Mouse (Mus musculus): Measurements from ENCODE around the gene Spef1. TPM values are rescaled to one million over a fixed set of nuclear protein-coding genes. Genes with fewer than 3 reads are reported as not detected.

The Spef1 gene
- total RNA-seq, 2 experiments from 2014 or later: 8.5 to 8.9 TPM

DNA sequence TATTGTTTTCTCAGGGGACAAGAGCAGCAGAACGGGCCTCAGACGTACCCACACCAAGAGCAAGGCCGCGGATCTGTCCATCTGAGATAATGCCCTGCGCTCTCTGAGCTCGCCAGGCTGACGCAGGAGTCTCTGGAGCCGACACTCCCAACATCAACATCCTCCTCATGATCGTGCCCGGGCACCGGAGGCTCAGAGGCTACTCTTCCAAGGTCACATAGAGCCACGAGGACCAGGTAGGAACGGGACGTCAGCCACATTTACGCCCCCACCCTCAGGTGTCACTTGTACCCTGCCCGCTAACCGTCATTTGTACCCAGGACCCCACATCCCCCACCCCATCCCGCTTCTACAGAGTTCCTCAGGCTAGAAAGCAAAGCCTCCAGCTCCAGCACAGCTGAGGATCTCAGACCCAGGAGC lies 27.6 kb downstream of the Spef1 start:
- H3K4me3 ChIP-seq: peak overlapping the region; percentile 84
- H3K27ac ChIP-seq: peak overlapping the region; percentile 96
- no peak for TF ChIP-seq CTCF (conservative IDR thresholded peaks at IDR 0.05)
- no peak for DNase-seq (ENCODE audit: low spot score in 2 of 2)

DNA sequence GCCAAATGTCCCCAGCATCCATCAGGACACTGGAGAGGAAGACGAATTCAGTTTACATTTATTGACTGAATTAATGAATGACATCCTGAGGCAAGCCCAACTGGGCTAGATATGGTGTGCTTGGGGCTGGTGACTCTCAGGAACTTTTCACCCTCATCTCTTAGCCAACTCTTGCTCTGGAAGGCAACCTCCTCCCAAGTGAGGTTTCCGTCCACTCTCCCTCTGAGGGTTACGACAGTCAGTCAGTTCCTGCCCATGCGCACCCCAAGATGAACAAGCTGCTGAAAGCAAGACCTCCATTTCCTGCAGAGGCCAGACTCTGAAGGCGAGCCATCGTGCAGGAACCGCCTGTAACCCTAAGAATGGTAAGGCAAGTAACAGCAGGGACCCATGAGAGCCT lies 30.1 kb downstream of the Spef1 start:
- Histone ChIP-seq H3K4me3 (no peak overlapping the region), H3K27ac (no peak overlapping the region)
- DNase-seq (ENCODE audit: low spot score in 2 of 2): no peak
- TF ChIP-seq CTCF (conservative IDR thresholded peaks at IDR 0.05): no peak

DNA sequence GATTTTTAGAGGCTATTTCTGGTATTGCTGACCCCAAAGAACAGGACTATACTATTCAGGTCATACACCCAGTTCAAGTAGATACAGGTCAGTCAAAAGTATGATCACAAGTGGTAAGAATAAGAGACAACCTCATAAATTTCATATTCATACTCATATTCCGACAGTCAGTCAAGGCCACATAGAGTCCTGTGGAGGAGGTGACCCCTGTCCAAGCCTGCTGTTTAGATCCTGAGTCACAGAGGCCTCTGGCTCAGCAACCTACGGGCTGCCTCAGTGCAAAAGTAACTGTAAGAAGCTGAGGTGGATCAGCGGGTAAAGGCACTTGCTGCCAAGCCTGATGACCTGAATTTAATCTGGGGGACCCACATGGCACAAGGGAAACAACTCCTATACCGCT lies 33.0 kb downstream of the Spef1 start:
- no peak for TF ChIP-seq CTCF (conservative IDR thresholded peaks at IDR 0.05)
- no peak for DNase-seq (ENCODE audit: low spot score in 2 of 2)
- H3K27ac ChIP-seq: no peak overlapping the region
- no peak overlapping the region for H3K4me3 ChIP-seq

DNA sequence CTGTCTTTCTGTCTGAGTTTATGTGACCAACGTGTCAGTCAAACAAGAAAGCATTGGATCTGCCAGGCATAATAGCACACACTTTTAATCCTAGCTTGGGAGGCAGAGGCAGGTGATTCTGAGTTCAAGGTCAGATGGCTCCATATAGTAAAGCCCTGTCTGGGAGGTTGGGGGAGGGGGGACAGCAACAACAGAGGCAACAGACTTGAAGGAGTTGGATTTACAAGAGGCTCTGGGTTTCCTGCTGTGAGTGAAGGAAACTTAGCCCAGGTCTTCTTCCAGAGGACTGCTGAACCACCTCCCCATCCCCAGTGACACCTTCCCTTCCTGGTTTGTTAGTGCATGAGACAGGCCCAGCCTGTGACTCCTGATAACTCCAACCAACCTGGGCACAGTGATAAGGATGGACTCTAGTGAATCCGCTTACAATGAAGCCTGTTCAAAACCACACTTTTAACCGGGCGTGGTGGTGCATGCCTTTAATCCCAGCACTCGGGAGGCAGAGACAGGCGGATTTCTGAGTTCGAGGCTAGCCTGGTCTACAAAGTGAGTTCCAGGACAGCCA lies 34.8 kb downstream of the Spef1 start:
- no peak for TF ChIP-seq CTCF (conservative IDR thresholded peaks at IDR 0.05)
- Histone ChIP-seq H3K4me3 (no peak overlapping the region), H3K27ac (no peak overlapping the region)
- no peak for DNase-seq (ENCODE audit: low spot score in 2 of 2)

DNA sequence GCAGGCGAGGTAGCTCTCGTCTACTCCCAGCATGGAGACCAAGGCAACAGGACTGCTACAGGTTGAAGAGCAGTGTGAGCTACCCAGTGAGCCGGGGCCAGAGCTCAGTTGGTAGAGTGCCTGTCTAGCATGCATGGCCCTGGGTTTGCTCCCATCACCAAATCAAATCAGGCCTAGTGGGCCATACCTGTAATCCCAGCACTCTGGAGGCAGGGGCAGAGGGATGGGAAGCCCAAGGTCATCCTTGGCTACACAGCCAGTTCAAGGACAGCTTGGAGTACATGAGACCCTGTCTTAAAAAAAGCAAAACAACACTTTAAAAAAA lies 37.9 kb downstream of the Spef1 start:
- DNase-seq (ENCODE audit: low spot score in 2 of 2): no peak
- no peak for TF ChIP-seq CTCF (conservative IDR thresholded peaks at IDR 0.05)
- Histone ChIP-seq H3K4me3 (no peak overlapping the region), H3K27ac (no peak overlapping the region)

DNA sequence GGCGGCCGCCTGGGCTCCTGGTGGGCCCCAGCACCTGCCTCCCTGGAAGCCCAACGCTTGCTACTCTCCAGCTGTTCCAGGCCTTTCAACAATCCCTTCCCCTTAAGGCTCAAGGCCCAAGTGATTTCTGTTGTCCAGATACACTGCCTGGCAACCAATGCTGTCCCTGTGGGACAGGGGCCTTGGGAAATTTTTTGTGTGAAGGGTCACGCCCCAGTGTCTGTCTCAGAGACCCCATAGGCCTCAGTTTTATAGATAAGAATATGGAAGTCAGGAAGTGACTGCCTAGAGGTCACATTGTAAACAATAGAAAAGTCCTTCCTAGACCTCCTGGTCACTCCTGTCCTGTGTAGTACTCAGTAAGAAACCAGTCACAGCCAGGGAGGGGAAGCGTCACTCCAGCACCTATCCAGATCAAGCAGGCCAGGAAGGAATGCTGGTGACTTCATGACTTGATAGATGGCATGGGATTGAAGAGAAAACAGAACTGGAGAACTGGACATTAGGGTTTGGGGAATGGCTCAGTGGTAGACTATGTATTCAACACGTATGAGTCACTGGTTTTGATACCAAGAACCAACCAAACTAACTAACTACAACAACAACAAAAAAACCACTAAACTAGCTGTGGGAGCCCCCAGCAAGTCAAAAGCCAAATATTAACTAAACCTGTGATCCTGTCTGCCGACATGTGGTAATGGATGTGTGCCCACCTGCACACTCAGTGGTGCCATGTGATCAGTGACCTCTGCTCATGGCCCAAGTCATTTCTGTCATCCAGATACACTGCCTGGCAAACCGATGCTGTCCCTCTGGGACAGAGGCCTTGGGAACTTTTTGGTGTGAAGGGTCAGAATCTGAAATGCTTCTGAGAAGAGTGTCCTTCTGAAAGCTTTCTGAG lies 38.5 kb downstream of the Spef1 start:
- DNase-seq (ENCODE audit: low spot score in 2 of 2): no peak

DNA sequence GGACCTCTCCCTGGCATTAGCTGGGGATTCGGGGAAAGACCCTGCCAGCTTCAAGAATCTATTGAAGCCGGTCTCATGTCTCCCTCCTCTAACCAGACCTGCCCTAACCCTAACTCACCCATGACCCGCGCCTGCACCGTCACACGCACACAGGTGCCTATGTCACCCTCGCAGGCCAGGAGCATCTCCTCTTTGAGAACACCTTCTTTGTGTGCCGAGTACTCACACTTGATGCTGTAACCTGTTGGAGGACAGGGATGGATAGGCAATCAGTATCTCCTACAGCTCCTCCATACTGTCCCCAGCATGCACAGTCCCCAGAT lies 40.1 kb downstream of the Spef1 start:
- TF ChIP-seq CTCF (conservative IDR thresholded peaks at IDR 0.05): no peak
- Histone ChIP-seq H3K27ac (no peak overlapping the region), H3K4me3 (no peak overlapping the region)
- DNase-seq (ENCODE audit: low spot score in 2 of 2): no peak

More for the DNA sequence above, 38.5 kb downstream of the Spef1 start:
- Histone ChIP-seq H3K27ac (no peak overlapping the region), H3K4me3 (no peak overlapping the region)
- no peak for TF ChIP-seq CTCF (conservative IDR thresholded peaks at IDR 0.05)

DNA sequence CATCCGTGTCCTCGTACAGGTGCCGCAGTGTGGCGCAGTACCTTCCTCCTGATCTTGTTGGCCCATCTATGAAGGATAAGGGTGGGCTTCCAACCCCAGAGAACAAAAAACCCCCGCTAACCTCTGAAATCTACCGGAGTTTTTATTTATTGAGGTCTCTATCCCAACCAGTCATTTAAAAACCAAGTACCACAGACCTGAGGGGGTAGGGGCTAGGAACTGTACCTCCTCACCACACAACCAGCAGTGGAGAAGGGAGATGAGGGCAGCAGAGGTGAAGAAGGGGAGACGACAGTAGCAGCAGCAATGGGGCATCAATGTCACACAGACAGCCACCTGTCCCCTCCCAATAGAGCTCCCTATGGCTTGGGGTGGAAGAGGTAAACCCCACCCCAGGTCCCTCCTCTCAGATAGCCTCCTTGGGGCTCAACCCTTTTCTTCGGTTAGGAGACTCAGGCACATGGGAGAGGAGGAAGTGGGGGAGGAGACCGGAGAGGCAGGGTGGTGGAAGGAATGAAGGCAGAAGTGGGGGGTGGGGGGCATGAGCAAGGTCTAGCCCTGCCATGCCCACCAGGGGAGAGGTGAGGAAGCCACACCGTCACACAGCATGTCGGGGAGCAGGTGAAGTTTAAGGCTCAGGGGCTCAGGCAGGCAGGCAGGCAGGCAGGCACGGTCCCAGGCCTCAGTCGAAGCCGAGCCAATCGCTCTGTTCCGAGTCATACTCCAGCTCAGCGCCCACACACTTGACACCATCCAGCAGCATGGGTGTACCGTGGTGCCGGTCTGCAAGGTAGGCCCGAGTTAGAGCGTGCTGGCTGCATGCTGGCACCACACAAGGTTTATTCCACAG lies 40.7 kb downstream of the Spef1 start:
- Histone ChIP-seq H3K27ac (no peak overlapping the region), H3K4me3 (no peak overlapping the region)
- no peak for TF ChIP-seq CTCF (conservative IDR thresholded peaks at IDR 0.05)
- DNase-seq (ENCODE audit: low spot score in 2 of 2): no peak

DNA sequence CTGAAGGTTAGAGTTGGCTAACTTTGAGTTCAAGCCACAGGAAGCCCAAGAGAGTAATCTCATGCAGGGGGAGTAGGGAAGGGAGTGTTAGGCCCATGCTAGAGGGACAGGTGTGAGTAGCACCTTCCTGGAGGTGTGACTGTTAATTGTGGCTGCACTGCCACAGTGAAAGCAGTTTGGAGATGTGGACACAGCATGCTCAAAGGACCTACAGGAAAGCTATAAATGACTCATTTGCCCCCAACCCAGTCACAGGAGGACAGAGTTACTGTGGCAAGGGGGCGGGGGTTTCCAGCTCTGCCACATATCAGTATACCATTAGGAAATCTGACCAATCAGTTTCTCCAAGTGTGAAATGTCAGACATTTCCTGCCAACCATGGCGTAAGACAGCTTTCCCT lies 41.5 kb downstream of the Spef1 start:
- no peak for DNase-seq (ENCODE audit: low spot score in 2 of 2)
- H3K4me3 ChIP-seq: no peak overlapping the region
- TF ChIP-seq CTCF (conservative IDR thresholded peaks at IDR 0.05): no peak
- no peak overlapping the region for H3K27ac ChIP-seq

DNA sequence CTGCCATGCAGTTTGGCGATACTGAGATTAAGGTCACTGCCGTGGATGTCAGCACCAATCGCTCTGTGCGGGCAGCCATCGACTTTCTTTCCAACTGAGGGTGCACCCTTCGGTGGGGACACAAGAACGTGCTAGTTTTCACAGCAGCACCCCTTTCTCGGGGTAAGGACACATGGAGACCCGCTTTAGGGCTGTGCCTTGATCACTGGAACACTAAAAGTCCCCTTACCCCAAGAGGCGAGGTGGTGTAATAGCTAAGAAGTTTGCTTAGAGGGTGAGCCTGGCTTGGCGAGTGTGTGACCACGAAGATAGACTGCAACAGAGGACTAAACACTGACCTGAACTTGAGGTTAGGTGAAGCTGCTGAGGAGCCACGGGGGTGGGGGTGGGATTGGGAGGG lies 42.0 kb downstream of the Spef1 start:
- TF ChIP-seq CTCF (conservative IDR thresholded peaks at IDR 0.05): no peak
- no peak overlapping the region for H3K4me3 ChIP-seq
- no peak for DNase-seq (ENCODE audit: low spot score in 2 of 2)
- no peak overlapping the region for H3K27ac ChIP-seq

DNA sequence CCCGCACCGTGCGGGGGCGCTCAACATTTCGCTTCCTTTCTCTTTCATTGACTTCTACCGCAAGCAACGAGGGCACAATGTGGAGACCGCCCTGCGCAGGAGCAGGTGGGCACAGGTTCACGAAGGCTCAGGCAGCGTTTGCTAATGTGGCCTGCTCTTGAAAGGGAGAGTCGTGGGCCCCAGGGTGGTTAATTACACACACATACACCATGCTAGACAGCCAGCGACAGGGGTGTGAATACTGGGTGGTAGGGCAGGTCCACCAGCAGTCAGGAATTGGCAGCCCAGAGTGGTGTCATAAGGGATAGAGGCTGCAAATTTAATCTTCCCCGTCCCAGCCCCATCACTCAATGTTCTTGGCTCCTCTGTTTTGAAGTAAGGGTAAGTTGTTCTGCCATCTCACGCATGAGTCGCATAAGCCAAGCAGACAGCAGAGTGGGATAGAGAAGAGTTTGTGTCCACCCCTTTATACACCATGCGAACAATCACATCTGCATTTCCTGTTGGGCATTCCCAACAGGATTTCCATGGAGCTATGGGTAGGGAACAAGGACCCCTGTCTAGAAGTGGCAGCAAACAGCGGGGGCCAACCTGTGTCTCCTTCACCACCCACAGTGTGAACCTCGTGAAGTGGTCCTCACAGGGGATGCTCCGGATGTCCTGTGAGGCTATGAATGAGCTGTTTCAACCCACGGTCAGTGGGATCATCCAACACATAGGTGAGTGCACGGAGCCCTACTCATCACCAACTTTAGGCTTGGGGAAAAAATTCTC lies 43.9 kb downstream of the Spef1 start:
- TF ChIP-seq CTCF (conservative IDR thresholded peaks at IDR 0.05): peak; percentile 1
- DNase-seq (ENCODE audit: low spot score in 2 of 2): no peak
- Histone ChIP-seq H3K27ac (no peak overlapping the region), H3K4me3 (peak overlapping the region; percentile 11; the same call in 1 of the 2 replicates)

DNA sequence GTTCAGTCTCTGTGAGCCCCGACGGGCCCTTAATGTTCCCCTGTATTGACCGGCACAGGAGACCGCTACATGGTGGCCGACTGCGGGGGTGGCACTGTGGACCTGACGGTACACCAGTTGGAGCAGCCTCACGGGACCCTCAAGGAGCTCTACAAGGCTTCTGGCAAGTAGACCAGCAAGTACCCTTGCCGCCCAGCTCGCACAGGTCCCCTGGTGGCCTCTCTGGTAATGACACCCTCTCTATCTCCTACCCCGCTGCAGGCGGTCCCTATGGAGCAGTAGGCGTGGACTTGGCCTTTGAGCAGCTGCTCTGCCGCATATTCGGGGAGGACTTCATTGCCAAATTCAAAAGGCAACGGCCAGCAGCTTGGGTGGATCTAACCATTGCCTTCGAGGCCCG lies 44.5 kb downstream of the Spef1 start:
- peak overlapping the region; percentile 11; the same call in 1 of the 2 replicates for H3K4me3 ChIP-seq
- no peak overlapping the region for H3K27ac ChIP-seq
- peak; percentile 85 for TF ChIP-seq CTCF (conservative IDR thresholded peaks at IDR 0.05)
- DNase-seq (ENCODE audit: low spot score in 2 of 2): peak; percentile 42 to 60

Measured in layer of hippocampus, adult 2 months (tissue).